Mouse (Mus musculus): ENCODE measurements around the gene Cabp1.

The Cabp1 gene

DNA sequence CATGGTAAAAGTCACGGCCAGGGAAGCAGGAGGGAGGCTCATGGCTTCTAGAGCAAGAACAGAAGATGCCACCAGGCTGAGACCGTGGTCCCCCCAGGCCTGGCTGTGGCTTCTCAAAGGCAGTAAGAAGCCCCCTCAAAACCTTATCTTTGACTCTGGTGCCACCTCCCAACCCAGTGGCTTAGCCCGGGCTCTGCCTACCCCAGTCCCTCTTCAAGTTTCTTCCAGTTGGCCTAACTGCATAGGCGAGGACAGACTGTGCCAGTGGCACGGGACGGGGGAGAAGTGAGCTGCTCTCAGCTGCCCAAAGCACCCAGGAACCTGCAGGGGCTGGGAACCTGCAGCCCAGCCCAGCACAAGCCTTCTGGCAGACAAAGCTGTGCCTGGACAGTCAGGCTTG, 69.5 kb downstream of the Cabp1 start:
- DNase-seq (ENCODE audit: low spot score) = no peak

DNA sequence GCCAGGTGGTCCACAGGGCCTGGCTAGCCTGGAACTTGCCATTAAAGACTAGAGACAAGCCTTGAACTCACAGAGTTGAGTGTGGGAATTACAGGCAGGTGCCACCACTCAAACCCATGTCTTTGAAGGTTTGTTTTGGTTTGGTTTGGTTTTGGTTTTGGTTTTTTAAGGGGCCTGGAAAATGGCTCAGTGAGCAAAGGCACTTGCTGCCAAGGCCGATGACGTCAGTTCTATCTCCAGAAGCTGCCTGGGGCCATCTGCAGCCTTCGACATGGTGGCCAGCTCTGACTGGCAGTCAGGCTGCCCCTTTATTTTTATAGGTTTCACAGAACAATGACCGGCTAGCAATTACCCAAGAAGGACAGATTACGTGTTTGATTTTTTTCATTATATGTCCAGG, 73.2 kb downstream of the Cabp1 start:
- DNase-seq (ENCODE audit: low spot score) = no peak

DNA sequence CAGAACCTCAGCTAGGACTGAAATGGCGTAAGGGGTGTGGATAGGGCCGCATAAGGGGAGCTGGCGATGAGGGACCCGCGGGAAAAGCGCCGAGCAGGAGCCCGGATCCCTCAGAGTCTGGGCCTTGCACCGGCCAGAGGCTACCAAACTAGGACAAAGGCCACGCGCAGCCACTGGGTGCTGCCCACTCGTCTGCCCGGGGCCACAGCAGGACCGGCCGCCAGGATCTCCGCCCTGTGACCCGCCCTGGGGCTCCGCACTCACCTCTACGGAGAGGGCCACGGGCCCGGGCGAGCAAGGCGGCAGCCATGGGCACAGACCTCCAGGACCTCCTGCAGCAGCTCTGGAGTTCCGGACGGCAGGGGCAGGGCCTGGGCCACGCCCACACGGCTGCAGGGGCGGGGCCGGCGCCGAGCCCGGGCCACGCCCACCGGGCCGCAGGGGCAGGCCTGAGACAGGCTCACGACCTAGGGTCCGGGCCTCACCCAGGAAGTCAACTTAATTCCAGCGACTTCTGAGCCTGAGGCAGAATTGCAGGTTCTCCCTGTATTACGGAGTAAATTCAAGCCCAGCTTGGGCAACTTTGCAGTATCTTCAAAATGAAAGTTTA, 75.1 kb downstream of the Cabp1 start, which contains the start of gene Acads:
Gene Acads, minus strand, starts transcription at position 386 of the 610 bp plus-strand sequence.
- DNase-seq (ENCODE audit: low spot score) = peak; percentile 91
